In genomic region chr4:118359211-118359895, GRCm38 (mm10) we compare ENCODE assay signal across 8 mouse cellular contexts. TPM values are rescaled to one million over a fixed set of nuclear protein-coding genes. Genes with fewer than 3 reads are reported as not detected.
A peak's percentile ranks its signal among the peaks of the same experiment; 100 is the strongest.
DNase-seq lines count a peak whose midpoint lies in the region; ATAC-seq and TF ChIP-seq lines count a peak whose summit lies in the region.

No protein-coding gene starts in this region.

- no peaks in the 10 kb centered on the region for H3K36me3 ChIP-seq in heart, adult 2 months (ENCODE audit: control insufficient read depth, insufficient read depth, low read length)
- H3K36me3 ChIP-seq in hindbrain, embryonic 14.5 days (replicated peaks; ENCODE audit: control insufficient read depth, insufficient read depth) = peaks cover 31% of the 10 kb centered on the region
- peaks cover 30% of the 10 kb centered on the region for H3K36me3 ChIP-seq in midbrain, embryonic 12.5 days

- no peaks in the 10 kb centered on the region for H3K27me3 ChIP-seq in heart, adult 2 months (ENCODE audit: control insufficient read depth, insufficient read depth, low read length)
- no peaks in the 10 kb centered on the region for H3K27me3 ChIP-seq in hindbrain, embryonic 14.5 days (ENCODE audit: control insufficient read depth, insufficient read depth, low read length)
- H3K27me3 ChIP-seq in midbrain, embryonic 12.5 days = no peaks in the 10 kb centered on the region

- intact Hi-C loops in heart, adult 2 months (cut with DNase I) = no loop called here
- intact Hi-C loops in heart, postnatal 14 days (cut with DNase I) = no loop called here

- no peak for TF ChIP-seq EP300 in heart, adult 2 months (IDR thresholded peaks at IDR 0.05; ENCODE audit: insufficient read depth, low read depth, low read length)

- no peak for TF ChIP-seq POLR2A in heart, adult 2 months (IDR thresholded peaks at IDR 0.05; ENCODE audit: insufficient read depth, low read depth, low read length)

- no peaks in the 10 kb centered on the region for H3K9me3 ChIP-seq in hindbrain, embryonic 14.5 days (ENCODE audit: control insufficient read depth, low read length)
- no peaks in the 10 kb centered on the region for H3K9me3 ChIP-seq in midbrain, embryonic 12.5 days

- 13% methylated on average over 21 of the region's 21 CpGs for WGBS in heart, adult 2 months
- WGBS in hindbrain, embryonic 14.5 days = 16% methylated on average over 21 of the region's 21 CpGs
- WGBS in midbrain, embryonic 12.5 days = 20% methylated on average over 21 of the region's 21 CpGs

- H3K79me2 ChIP-seq in heart, adult 2 months (replicated peaks; ENCODE audit: control insufficient read depth, insufficient read depth, low read length) = no peaks in the 10 kb centered on the region

- ATAC-seq in activated CD4-positive, CD25-positive, alpha-beta regulatory T cell, adult 4 months = peak; percentile 25
- no peak for ATAC-seq in hindbrain, embryonic 14.5 days (ENCODE audit: low FRiP score)
- ATAC-seq in midbrain, embryonic 12.5 days (ENCODE audit: low FRiP score, low read depth) = no peak

- H3K4me2 ChIP-seq in hindbrain, embryonic 14.5 days (replicated peaks) = peak overlapping the region; percentile 94
- peak overlapping the region; percentile 73 for H3K4me2 ChIP-seq in midbrain, embryonic 12.5 days (replicated peaks)

- TF ChIP-seq CTCF in heart, adult 2 months (IDR thresholded peaks at IDR 0.05) = no peak

- no peak for DNase-seq in heart, adult 2 months
- no peak for DNase-seq in heart, postnatal 14 days
- peak; percentile 71 for DNase-seq in hindbrain, embryonic 14.5 days (ENCODE audit: low spot score)
- no peak for DNase-seq in spleen, postnatal 4 days (ENCODE audit: low spot score in 2 of 2)
- DNase-seq in adrenal gland, postnatal 14 days = no peak
- no peak for DNase-seq in kidney, adult 9 months

- peak overlapping the region; percentile 82 for H3K27ac ChIP-seq in heart, adult 2 months
- peak overlapping the region; percentile 91 for H3K27ac ChIP-seq in hindbrain, embryonic 14.5 days
- peak overlapping the region; percentile 93 for H3K27ac ChIP-seq in midbrain, embryonic 12.5 days (replicated peaks)

- H3K4me1 ChIP-seq in heart, adult 2 months (ENCODE audit: control insufficient read depth, insufficient read depth, low read length) = peaks cover 1% of the 10 kb centered on the region
- peaks cover 12% of the 10 kb centered on the region for H3K4me1 ChIP-seq in hindbrain, embryonic 14.5 days (replicated peaks; ENCODE audit: control insufficient read depth, insufficient read depth, low read length)
- peaks cover 16% of the 10 kb centered on the region for H3K4me1 ChIP-seq in midbrain, embryonic 12.5 days

- peak overlapping the region; percentile 86 for H3K4me3 ChIP-seq in heart, adult 2 months
- H3K4me3 ChIP-seq in hindbrain, embryonic 14.5 days (replicated peaks; ENCODE audit: low read length) = peak overlapping the region; percentile 58
- peak overlapping the region; percentile 66 for H3K4me3 ChIP-seq in midbrain, embryonic 12.5 days

- peak overlapping the region; percentile 77 for H3K9ac ChIP-seq in heart, adult 2 months (ENCODE audit: low read depth, low read length)
- peak overlapping the region; percentile 92 for H3K9ac ChIP-seq in hindbrain, embryonic 14.5 days
- H3K9ac ChIP-seq in midbrain, embryonic 12.5 days (replicated peaks) = peak overlapping the region; percentile 84

RNA-seq across cellular contexts. Expression of gene Szt2, which starts 49.7 kb away (rescaled TPM):
- total RNA-seq in heart, adult 2 months (2021) = 10 to 100 TPM; 10.1 to 11.1 TPM
- 15.3 and 15.5 TPM in 2 replicates for polyA plus RNA-seq in heart, adult 2 months (2012; rRNA removed)
- total RNA-seq in heart, postnatal 14 days (2021) = 10 to 100 TPM; 14.7 TPM
- 10 to 100 TPM; 11.0 to 11.2 TPM for polyA plus RNA-seq in activated CD4-positive, CD25-positive, alpha-beta regulatory T cell, adult 4 months (2017; shearing (Covaris generic))
- 11.6 and 14.0 TPM in 2 replicates for polyA plus RNA-seq in hindbrain, embryonic 14.5 days (2014; fragmentation: Nextera tagmentation; extraction: Ambion mirVana)
- polyA plus RNA-seq in midbrain, embryonic 12.5 days (2016; fragmentation: Nextera tagmentation; extraction: Ambion mirVana) = 12.0 and 13.6 TPM in 2 replicates
- total RNA-seq in adrenal gland, postnatal 14 days (2021) = 18.3 and 22.5 TPM in 2 replicates

RNA-seq across cellular contexts. Expression of gene Med8, which starts 49.8 kb away (rescaled TPM):
- 10 to 100 TPM; 41.0 to 42.5 TPM for total RNA-seq in heart, adult 2 months (2021)
- 19.0 and 20.8 TPM in 2 replicates for polyA plus RNA-seq in heart, adult 2 months (2012; rRNA removed)
- 10 to 100 TPM; 39.3 to 47.0 TPM for total RNA-seq in heart, postnatal 14 days (2021)
- polyA plus RNA-seq in activated CD4-positive, CD25-positive, alpha-beta regulatory T cell, adult 4 months (2017; shearing (Covaris generic)) = 100 to 1,000 TPM; 115 to 118 TPM
- 98.6 and 102 TPM in 2 replicates for polyA plus RNA-seq in hindbrain, embryonic 14.5 days (2014; fragmentation: Nextera tagmentation; extraction: Ambion mirVana)
- 144 and 147 TPM in 2 replicates for polyA plus RNA-seq in midbrain, embryonic 12.5 days (2016; fragmentation: Nextera tagmentation; extraction: Ambion mirVana)
- 65.7 and 67.9 TPM in 2 replicates for total RNA-seq in adrenal gland, postnatal 14 days (2021)
